Mouse (Mus musculus) cortical plate, adult 2 months (tissue): Measurements from ENCODE around the gene Macrod2. TPM values are rescaled to one million over a fixed set of nuclear protein-coding genes. Genes with fewer than 3 reads are reported as not detected.

Experiments used
- H3K27ac ChIP-seq: fragments of 200-500 bp; 2 replicates; pipeline ENCODE4 v1.5.1; 2012; ENCODE audit warnings: low read length, control low read depth, inconsistent platforms; ENCODE audit not compliant: insufficient read depth
- H3K4me1 ChIP-seq: fragments of 200-500 bp; 2 replicates; pipeline ENCODE4 v1.6.1; 2011; ENCODE audit warnings: low read length; ENCODE audit not compliant: control insufficient read depth, insufficient read depth
- H3K4me3 ChIP-seq: fragments of 200-500 bp; 2 replicates; pipeline ENCODE4 v1.5.1; 2011; ENCODE audit warnings: mild to moderate bottlenecking, low read length, control low read depth; ENCODE audit not compliant: insufficient read depth
- CTCF ChIP-seq: fragments of 200-500 bp; IDR thresholded peaks from 2 replicates; pipeline ENCODE4 v1.5.1; 2011; ENCODE audit warnings: mild to moderate bottlenecking, control low read depth, low read length; ENCODE audit not compliant: insufficient read depth; ENCODE audit errors: extremely low read depth
- POLR2A ChIP-seq: fragments of 200-500 bp; IDR thresholded peaks from 2 replicates; pipeline ENCODE4 v1.6.1; 2011; ENCODE audit warnings: mild to moderate bottlenecking, low read length, control low read depth; ENCODE audit not compliant: insufficient read depth; ENCODE audit errors: extremely low read depth
- polyA plus RNA-seq: library from polyadenylated mRNA; depleted of rRNA; stranded (reverse); fragments of >200 nt; gene quantifications from 2 replicates; pipeline ENCODE4 v1.2.3, GENCODE M21; 2012

Gene Macrod2
- polyA plus RNA-seq, 1 experiment, result 20.3 TPM

- H3K4me1 ChIP-seq, result peaks cover 3% of the 10 kb centered on the region; the same call in 1 of the 2 replicates
- no peak for TF ChIP-seq CTCF
- TF ChIP-seq POLR2A, result no peak
- peak overlapping the region; percentile 89 for H3K27ac ChIP-seq
- no peak overlapping the region for H3K4me3 ChIP-seq
Measured at GRCm38 (mm10) chr2:142334441-142335102, 1939.5 kb downstream of the Macrod2 start.

DNA sequence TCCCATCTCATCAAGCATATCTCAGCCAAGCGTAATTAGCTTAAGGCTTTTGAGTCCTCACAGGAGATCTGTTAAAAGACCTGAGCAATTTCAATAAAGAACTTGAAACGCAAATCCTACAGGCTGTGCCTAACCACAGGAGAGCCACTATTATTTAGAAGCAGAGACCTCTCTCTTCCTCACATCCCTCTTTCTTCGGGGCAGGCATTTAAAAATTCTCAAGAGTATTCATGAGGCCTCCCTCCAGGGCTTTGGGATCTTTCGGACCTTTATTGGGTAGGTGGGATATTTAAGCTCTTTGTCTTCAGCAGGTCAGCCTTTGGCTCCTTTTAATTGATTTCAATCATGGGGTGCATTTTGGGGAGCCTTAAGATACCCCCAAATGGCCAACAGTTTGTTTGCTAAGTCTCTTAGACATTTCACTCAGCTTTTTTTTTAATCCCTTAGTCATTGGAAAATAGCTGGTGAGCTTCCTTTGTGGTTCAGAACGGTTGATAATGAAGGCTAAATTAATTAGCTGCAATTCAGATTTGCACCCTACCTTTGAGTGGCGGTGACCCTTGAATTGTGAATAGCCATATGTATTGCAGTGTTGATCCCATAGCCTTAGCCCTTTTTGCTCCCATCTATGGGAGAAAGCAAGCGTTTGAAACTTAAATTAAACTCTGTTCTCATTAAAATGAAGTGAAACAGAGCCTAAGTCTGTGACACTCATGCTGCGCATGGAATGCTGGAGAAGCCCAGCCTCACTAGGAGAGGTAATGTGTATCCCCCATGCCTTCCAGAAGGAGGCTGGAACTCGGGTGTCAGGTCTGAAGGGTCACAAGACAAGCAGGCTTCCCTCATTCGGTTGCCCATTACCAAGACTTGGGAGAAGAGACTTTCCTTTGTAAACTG lies 1940.2 kb downstream of the Macrod2 start:
- TF ChIP-seq CTCF, result no peak
- no peak for TF ChIP-seq POLR2A
- H3K27ac ChIP-seq, result peak overlapping the region; percentile 89

DNA sequence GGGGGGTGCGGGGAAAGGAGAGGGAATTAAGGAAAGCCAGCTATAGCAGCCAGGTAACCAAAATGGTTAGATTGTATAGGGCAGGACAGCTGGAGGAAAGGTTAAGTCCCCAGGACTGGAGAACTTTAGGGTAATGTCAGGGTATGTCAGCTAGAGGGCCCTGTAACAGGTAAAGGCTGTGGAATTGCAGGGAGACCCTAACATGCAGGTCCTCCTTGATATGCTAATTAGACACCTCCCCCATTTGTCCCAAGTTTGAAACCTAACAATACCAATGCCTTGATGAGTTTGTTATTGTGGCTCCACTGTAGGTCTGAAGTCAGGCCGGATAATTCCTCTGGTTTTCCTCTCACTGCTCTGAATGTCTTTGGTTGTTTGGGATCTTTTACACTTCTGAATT lies 1948.9 kb downstream of the Macrod2 start:
- no peak overlapping the region for H3K27ac ChIP-seq
- TF ChIP-seq CTCF (no peak), POLR2A (no peak)
- H3K4me1 ChIP-seq, result no peaks in the 10 kb centered on the region
- no peak overlapping the region for H3K4me3 ChIP-seq

More for the DNA sequence above, 1940.2 kb downstream of the Macrod2 start:
- Histone ChIP-seq H3K4me1 (peaks cover 3% of the 10 kb centered on the region; the same call in 1 of the 2 replicates), H3K4me3 (no peak overlapping the region)

DNA sequence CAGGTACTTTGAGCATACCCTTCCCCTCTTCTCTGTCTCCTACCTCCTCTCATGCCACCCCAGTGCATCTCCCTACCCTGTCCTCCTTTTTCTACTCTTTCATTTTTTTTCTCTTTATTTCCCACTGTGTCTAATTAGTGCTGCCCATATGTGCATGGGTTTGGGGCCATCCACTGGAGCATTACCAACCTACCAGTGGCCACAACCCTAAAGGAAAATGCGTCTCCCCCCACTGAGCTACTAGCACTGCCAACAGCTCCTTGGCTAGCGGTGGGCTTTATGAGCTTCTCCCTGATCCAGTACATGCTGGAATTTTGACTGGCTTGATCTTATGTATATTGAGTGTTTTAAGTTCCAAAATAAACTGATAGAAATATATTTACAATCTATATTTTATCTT lies 1949.6 kb downstream of the Macrod2 start:
- H3K4me3 ChIP-seq, result no peak overlapping the region
- no peak overlapping the region for H3K27ac ChIP-seq
- TF ChIP-seq POLR2A (no peak), CTCF (no peak)
- H3K4me1 ChIP-seq, result no peaks in the 10 kb centered on the region

GRCm38 (mm10) chr2:142349805-142350204 lies 1954.7 kb downstream of the Macrod2 start:
- Histone ChIP-seq H3K27ac (no peak overlapping the region), H3K4me3 (no peak overlapping the region), H3K4me1 (no peaks in the 10 kb centered on the region)
- TF ChIP-seq POLR2A (no peak), CTCF (no peak)

GRCm38 (mm10) chr2:142362888-142363287 lies 1967.8 kb downstream of the Macrod2 start:
- Histone ChIP-seq H3K27ac (no peak overlapping the region), H3K4me3 (no peak overlapping the region)

GRCm38 (mm10) chr2:142373978-142374377 lies 1978.9 kb downstream of the Macrod2 start:
- no peaks in the 10 kb centered on the region for H3K4me1 ChIP-seq
- no peak overlapping the region for H3K27ac ChIP-seq
- TF ChIP-seq POLR2A, result no peak
- no peak for TF ChIP-seq CTCF
- H3K4me3 ChIP-seq, result no peak overlapping the region

More at GRCm38 (mm10) chr2:142362888-142363287, 1967.8 kb downstream of the Macrod2 start:
- H3K4me1 ChIP-seq, result no peaks in the 10 kb centered on the region
- TF ChIP-seq CTCF (no peak), POLR2A (no peak)

DNA sequence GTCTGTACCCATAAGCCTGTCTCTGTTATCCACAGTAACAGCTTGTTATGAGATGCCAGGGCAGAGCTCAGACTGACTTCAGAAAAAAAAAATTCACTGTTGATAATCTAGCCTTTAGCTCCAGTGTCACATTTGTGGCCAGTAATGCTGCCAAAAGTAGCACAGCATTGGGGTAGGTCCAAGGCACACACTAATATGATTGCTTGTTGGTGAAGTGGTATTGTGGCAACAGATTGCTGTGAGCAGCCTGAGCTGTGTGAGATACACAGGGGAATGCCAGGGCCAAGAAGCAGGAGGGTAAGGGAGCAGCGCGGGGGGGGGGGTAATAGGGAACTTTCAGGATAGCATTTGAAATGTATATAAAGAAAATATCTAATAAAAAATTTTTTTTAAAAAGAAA lies 1985.5 kb downstream of the Macrod2 start:
- H3K27ac ChIP-seq, result no peak overlapping the region
- H3K4me1 ChIP-seq, result no peaks in the 10 kb centered on the region
- TF ChIP-seq POLR2A (no peak), CTCF (no peak)
- no peak overlapping the region for H3K4me3 ChIP-seq

DNA sequence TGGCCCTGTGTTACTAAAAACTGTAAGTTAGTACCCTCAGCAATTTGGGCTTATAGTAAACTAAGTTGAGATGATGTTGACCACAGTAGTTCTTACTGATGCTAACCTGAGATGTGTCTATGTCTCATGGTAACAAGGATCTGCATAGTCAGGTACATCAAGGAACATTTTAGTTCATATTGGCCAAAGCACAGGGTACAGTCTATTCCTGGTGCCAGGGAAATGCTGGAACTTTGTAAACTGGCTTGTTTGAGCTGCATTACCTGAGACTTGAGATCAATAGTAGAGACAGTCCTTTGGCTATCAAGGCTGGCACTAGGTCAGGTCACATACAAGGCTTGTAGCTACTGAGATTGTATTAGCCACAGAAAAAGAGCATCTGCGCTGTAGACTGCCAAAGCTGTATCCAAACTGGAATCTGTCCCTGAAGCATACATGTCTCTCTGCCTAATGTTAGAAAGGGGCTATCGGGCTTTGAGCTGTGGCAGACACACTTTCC lies 1986.0 kb downstream of the Macrod2 start:
- Histone ChIP-seq H3K4me1 (no peaks in the 10 kb centered on the region), H3K27ac (no peak overlapping the region), H3K4me3 (no peak overlapping the region)
- no peak for TF ChIP-seq CTCF
- TF ChIP-seq POLR2A, result no peak

DNA sequence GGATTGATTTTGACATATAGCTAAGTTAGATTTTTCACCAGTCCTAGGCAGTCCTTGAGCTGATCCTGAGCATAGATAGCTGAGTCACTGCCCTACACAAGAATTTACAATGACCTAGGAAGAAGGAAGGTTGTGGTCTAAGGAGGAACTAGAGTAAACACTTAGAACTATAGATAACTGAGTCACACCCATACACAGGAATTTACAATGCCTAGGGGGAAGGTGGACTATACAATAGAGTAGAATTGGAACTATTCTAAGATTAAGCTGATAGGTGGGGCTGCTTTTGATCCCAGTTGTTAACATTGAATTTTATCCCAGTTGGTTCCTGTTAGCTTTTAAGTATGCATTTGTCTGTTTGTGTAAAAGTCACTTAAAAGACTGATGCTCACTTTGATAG lies 1998.4 kb downstream of the Macrod2 start:
- TF ChIP-seq CTCF (no peak), POLR2A (no peak)
- H3K27ac ChIP-seq, result no peak overlapping the region
- no peaks in the 10 kb centered on the region; the same call in 1 of the 2 replicates for H3K4me1 ChIP-seq
- no peak overlapping the region for H3K4me3 ChIP-seq
